In genomic region chr10:80940320-80940987, GRCm38 (mm10) we compare ENCODE assay signal across 8 mouse cellular contexts. TPM values are rescaled to one million over a fixed set of nuclear protein-coding genes. Genes with fewer than 3 reads are reported as not detected.
DNase-seq lines count a peak whose midpoint lies in the region; ATAC-seq lines count a peak whose summit lies in the region.

No protein-coding gene starts in this region.

- no peaks in the 10 kb centered on the region for H3K36me3 ChIP-seq in forebrain, embryonic 12.5 days (replicated peaks)
- no peaks in the 10 kb centered on the region for H3K36me3 ChIP-seq in limb, embryonic 11.5 days (ENCODE audit: control insufficient read depth, insufficient read depth, low read length)
- H3K36me3 ChIP-seq in midbrain, embryonic 14.5 days (ENCODE audit: control insufficient read depth, insufficient read depth, low read length) = no peaks in the 10 kb centered on the region

- no peak overlapping the region; the same call in 1 of the 2 replicates for H3K9ac ChIP-seq in forebrain, embryonic 12.5 days
- H3K9ac ChIP-seq in limb, embryonic 11.5 days (ENCODE audit: low read length) = no peak overlapping the region
- peak overlapping the region; percentile 36; the same call in 1 of the 2 replicates for H3K9ac ChIP-seq in midbrain, embryonic 14.5 days (replicated peaks; ENCODE audit: low read length)

- intact Hi-C loops in heart, postnatal 36 days (cut with DNase I) = no loop called here
- intact Hi-C loops in left cerebral cortex, postnatal 14 days (cut with DNase I) = no loop called here

- peaks cover 58% of the 10 kb centered on the region for H3K27me3 ChIP-seq in forebrain, embryonic 12.5 days
- 0 out of 2 replicates have a peak, but pooled peaks cover 3% of the 10 kb centered on the region for H3K27me3 ChIP-seq in limb, embryonic 11.5 days (ENCODE audit: control insufficient read depth, insufficient read depth, low read length)
- H3K27me3 ChIP-seq in midbrain, embryonic 14.5 days (ENCODE audit: control insufficient read depth, insufficient read depth, low read length) = peaks cover 18% of the 10 kb centered on the region; the same call in 1 of the 2 replicates

- H3K4me1 ChIP-seq in forebrain, embryonic 12.5 days = peaks cover 47% of the 10 kb centered on the region
- H3K4me1 ChIP-seq in limb, embryonic 11.5 days (ENCODE audit: control insufficient read depth, insufficient read depth, low read length) = peaks cover 49% of the 10 kb centered on the region
- peaks cover 33% of the 10 kb centered on the region for H3K4me1 ChIP-seq in midbrain, embryonic 14.5 days (ENCODE audit: control insufficient read depth, insufficient read depth, low read length)

- no peak overlapping the region for H3K27ac ChIP-seq in forebrain, embryonic 12.5 days
- H3K27ac ChIP-seq in limb, embryonic 11.5 days (replicated peaks; ENCODE audit: low read depth, low read length) = no peak overlapping the region
- H3K27ac ChIP-seq in midbrain, embryonic 14.5 days (replicated peaks; ENCODE audit: low read depth, low read length) = no peak overlapping the region

- 62% methylated on average over 8 of the region's 8 CpGs for WGBS in forebrain, embryonic 12.5 days
- 44% methylated on average over 8 of the region's 8 CpGs for WGBS in limb, embryonic 11.5 days
- 59% methylated on average over 8 of the region's 8 CpGs for WGBS in midbrain, embryonic 14.5 days

- no peaks in the 10 kb centered on the region for H3K9me3 ChIP-seq in forebrain, embryonic 12.5 days
- H3K9me3 ChIP-seq in limb, embryonic 11.5 days (ENCODE audit: control insufficient read depth, low read length) = no peaks in the 10 kb centered on the region
- no peaks in the 10 kb centered on the region for H3K9me3 ChIP-seq in midbrain, embryonic 14.5 days (ENCODE audit: control insufficient read depth, low read length)

- H3K4me2 ChIP-seq in forebrain, embryonic 12.5 days = peak overlapping the region; percentile 62
- H3K4me2 ChIP-seq in limb, embryonic 11.5 days (ENCODE audit: low read depth, severe bottlenecking) = peak overlapping the region; percentile 63; the same call in 1 of the 2 replicates
- H3K4me2 ChIP-seq in midbrain, embryonic 14.5 days (ENCODE audit: low read length) = peak overlapping the region; percentile 71

- H3K4me3 ChIP-seq in forebrain, embryonic 12.5 days (replicated peaks) = peak overlapping the region; percentile 38
- no peak overlapping the region for H3K4me3 ChIP-seq in limb, embryonic 11.5 days (ENCODE audit: low read depth, low read length)
- peak overlapping the region; percentile 29 for H3K4me3 ChIP-seq in midbrain, embryonic 14.5 days (replicated peaks; ENCODE audit: low read depth, low read length)

- ATAC-seq in forebrain, embryonic 12.5 days (ENCODE audit: low FRiP score) = no peak
- ATAC-seq in limb, embryonic 11.5 days (ENCODE audit: insufficient number of reproducible peaks, low FRiP score, low TSS enrichment, low read depth) = no peak
- no peak for ATAC-seq in midbrain, embryonic 14.5 days (ENCODE audit: low FRiP score, low TSS enrichment)

- peak; percentile 77 for DNase-seq in ovary, adult 18-20 months (ENCODE audit: low spot score)
- no peak for DNase-seq in ovary, postnatal 14 days (ENCODE audit: low spot score)
- peak; percentile 61 to 69 for DNase-seq in heart, postnatal 36 days
- no peak for DNase-seq in limb, embryonic 11.5 days (ENCODE audit: low spot score)
- DNase-seq in midbrain, embryonic 14.5 days = no peak
- no peak for DNase-seq in thymus, postnatal 4 days
- no peak for DNase-seq in left cerebral cortex, postnatal 14 days (ENCODE audit: low spot score in 2 of 2)

RNA-seq across cellular contexts. Expression of gene Gadd45b, which starts 10.6 kb away (rescaled TPM):
- 8.2 and 9.8 TPM in 2 replicates for polyA plus RNA-seq in forebrain, embryonic 12.5 days (2016; fragmentation: Nextera tagmentation; extraction: Ambion mirVana)
- total RNA-seq in heart, postnatal 36 days (2021) = 10 to 100 TPM; 11.0 to 18.7 TPM
- polyA plus RNA-seq in limb, embryonic 11.5 days (2014; fragmentation: Nextera tagmentation; extraction: Ambion mirVana) = 10.9 and 12.3 TPM in 2 replicates
- 4.3 and 8.0 TPM in 2 replicates for polyA plus RNA-seq in midbrain, embryonic 14.5 days (2014; fragmentation: Nextera tagmentation; extraction: Ambion mirVana)
- total RNA-seq in left cerebral cortex, postnatal 14 days (2021) = 10 to 100 TPM; 11.9 to 12.5 TPM

RNA-seq across cellular contexts. Expression of gene Lmnb2, which starts 22.4 kb away (rescaled TPM):
- 67.7 and 73.8 TPM in 2 replicates for polyA plus RNA-seq in forebrain, embryonic 12.5 days (2016; fragmentation: Nextera tagmentation; extraction: Ambion mirVana)
- total RNA-seq in heart, postnatal 36 days (2021) = 1 to 10 TPM; 3.6 to 4.9 TPM
- polyA plus RNA-seq in limb, embryonic 11.5 days (2014; fragmentation: Nextera tagmentation; extraction: Ambion mirVana) = 23.3 and 26.7 TPM in 2 replicates
- 13.9 and 20.0 TPM in 2 replicates for polyA plus RNA-seq in midbrain, embryonic 14.5 days (2014; fragmentation: Nextera tagmentation; extraction: Ambion mirVana)
- 10 to 100 TPM; 19.7 to 20.1 TPM for total RNA-seq in left cerebral cortex, postnatal 14 days (2021)

RNA-seq across cellular contexts. Expression of gene Timm13, which starts 39.7 kb away (rescaled TPM):
- 311 and 314 TPM in 2 replicates for polyA plus RNA-seq in forebrain, embryonic 12.5 days (2016; fragmentation: Nextera tagmentation; extraction: Ambion mirVana)
- total RNA-seq in heart, postnatal 36 days (2021) = 100 to 1,000 TPM; 129 to 145 TPM
- polyA plus RNA-seq in limb, embryonic 11.5 days (2014; fragmentation: Nextera tagmentation; extraction: Ambion mirVana) = 336 and 355 TPM in 2 replicates
- 331 and 393 TPM in 2 replicates for polyA plus RNA-seq in midbrain, embryonic 14.5 days (2014; fragmentation: Nextera tagmentation; extraction: Ambion mirVana)
- 100 to 1,000 TPM; 145 to 157 TPM for total RNA-seq in left cerebral cortex, postnatal 14 days (2021)

Comparison
In these comparisons a context has a peak if more than half of its experiments do, and no peak if none do; other contexts are left out.
1. DNase-seq: peak in ovary, adult 18-20 months (single experiment) and heart, postnatal 36 days (2 of 2); none in ovary, postnatal 14 days (single experiment), limb, embryonic 11.5 days (single experiment), midbrain, embryonic 14.5 days (single experiment), thymus, postnatal 4 days (single experiment) and left cerebral cortex, postnatal 14 days (0 of 2).
2. Peak in every context shown above with its lines, with median percentiles within 50 percentile points of each other: H3K4me2 ChIP-seq.